Mouse (Mus musculus) thymus, adult 2 months (tissue): ENCODE measurements around the gene Mamld1.

ENCODE experiments used
- CTCF ChIP-seq: fragments of 200-500 bp; IDR thresholded peaks from 2 replicates; pipeline ENCODE4 v1.5.1; 2012; ENCODE audit warnings: mild to moderate bottlenecking, control low read depth, low read length, moderate library complexity, borderline replicate concordance; ENCODE audit not compliant: control insufficient read depth, poor library complexity, insufficient read depth; ENCODE audit errors: extremely low read depth
- POLR2A ChIP-seq: fragments of 200-500 bp; IDR thresholded peaks from 2 replicates; pipeline ENCODE4 v1.6.1; 2012; ENCODE audit warnings: mild to moderate bottlenecking, low read length, control low read depth, moderate library complexity; ENCODE audit not compliant: control insufficient read depth, poor library complexity, insufficient read depth; ENCODE audit errors: extremely low read depth

DNA sequence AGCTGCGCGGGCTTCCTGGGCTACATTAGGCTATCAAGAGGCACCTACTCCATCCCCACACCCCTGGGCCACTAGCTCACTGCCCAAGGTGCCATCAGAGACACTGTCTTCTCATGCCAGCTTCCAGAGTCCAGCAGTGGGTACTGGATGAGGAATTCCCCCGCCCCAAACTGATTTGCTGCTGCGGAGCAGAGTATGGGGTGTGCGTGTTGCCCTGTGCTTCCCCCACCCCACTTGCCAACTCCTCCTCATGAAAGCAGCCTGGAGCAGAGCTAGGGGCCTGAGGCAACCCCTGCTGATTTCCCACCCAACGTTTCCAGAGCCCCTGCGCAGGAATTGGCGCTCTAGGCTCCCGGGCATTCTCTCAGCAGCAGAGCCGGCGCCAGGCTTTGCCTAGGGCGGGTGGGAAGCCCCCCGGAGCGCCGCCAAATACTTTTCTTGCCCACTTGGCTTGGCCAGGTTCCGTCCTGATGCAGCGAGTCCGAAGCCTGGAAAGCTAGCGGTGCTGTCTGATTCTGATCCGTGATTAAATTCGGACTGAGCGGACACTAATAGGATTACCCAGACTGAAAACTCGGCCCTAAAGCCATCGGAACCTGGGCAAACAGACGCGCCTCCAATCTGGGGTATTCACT, 738 bp downstream of the Mamld1 start:
- no peak for TF ChIP-seq POLR2A
- no peak for TF ChIP-seq CTCF
